Mouse (Mus musculus) small intestine, adult 2 months (tissue): Measurements from ENCODE around the gene Slc18a2. TPM values are rescaled to one million over a fixed set of nuclear protein-coding genes. Genes with fewer than 3 reads are reported as not detected.

Experiments used
- H3K27ac ChIP-seq: fragments of 200-500 bp; 2 replicates; pipeline ENCODE4 v1.5.1; 2012; ENCODE audit warnings: low read depth, low read length, control low read depth, inconsistent platforms; ENCODE audit not compliant: insufficient read depth
- H3K27me3 ChIP-seq: fragments of 200-500 bp; 2 replicates; pipeline ENCODE4 v1.6.1; 2012; ENCODE audit warnings: mild to moderate bottlenecking, moderate library complexity, low read length, inconsistent platforms; ENCODE audit not compliant: control insufficient read depth, insufficient read depth
- H3K36me3 ChIP-seq: fragments of 200-500 bp; 2 replicates; pipeline ENCODE4 v1.6.1; 2012; ENCODE audit warnings: mild to moderate bottlenecking, low read length, control low read depth, inconsistent platforms; ENCODE audit not compliant: control insufficient read depth, insufficient read depth
- H3K4me1 ChIP-seq: fragments of 200-500 bp; 2 replicates; pipeline ENCODE4 v1.6.1; 2012; ENCODE audit warnings: low read length, inconsistent platforms, mixed read lengths; ENCODE audit not compliant: control insufficient read depth, insufficient read depth, insufficient read length
- H3K4me3 ChIP-seq: fragments of 200-500 bp; 2 replicates; pipeline ENCODE4 v1.5.1; 2012; ENCODE audit warnings: low read depth, mild to moderate bottlenecking, control low read depth, inconsistent platforms, low read length, moderate library complexity
- CTCF ChIP-seq: fragments of 200-500 bp; IDR thresholded peaks from 2 replicates; pipeline ENCODE4 v1.5.1; 2012; ENCODE audit warnings: low read depth, mild to moderate bottlenecking, control low read depth, inconsistent platforms, low read length, moderate library complexity, mixed read lengths; ENCODE audit not compliant: insufficient replicate concordance, insufficient read length; ENCODE audit errors: extremely low read depth
- POLR2A ChIP-seq: fragments of 200-500 bp; IDR thresholded peaks from 2 replicates; pipeline ENCODE4 v1.6.1; 2012; ENCODE audit warnings: low read depth, mild to moderate bottlenecking, control low read depth, inconsistent platforms, low read length, moderate library complexity
- WGBS: fragments of 180-500 bp; shearing (Covaris S2); methylation state at CpG from one replicate; pipeline ENCODE4 v1.1.7; 2018; 5-methylcytosine and 5-hydroxymethylcytosine counted together
- polyA plus RNA-seq: library from polyadenylated mRNA; depleted of rRNA; stranded (reverse); fragments of >200 nt; gene quantifications from 2 replicates; pipeline ENCODE4 v1.2.3, GENCODE M21; 2012; rRNA removed

Slc18a2 gene
- polyA plus RNA-seq, 1 experiment = 0.38 TPM

- Histone ChIP-seq H3K4me3 (no peak overlapping the region), H3K27ac (no peak overlapping the region), H3K27me3 (no peaks in the 10 kb centered on the region), H3K36me3 (peaks cover 2% of the 10 kb centered on the region; the same call in 1 of the 2 replicates), H3K4me1 (no peaks in the 10 kb centered on the region)
- no peak for TF ChIP-seq CTCF
- no peak for TF ChIP-seq POLR2A
Measured at GRCm38 (mm10) chr19:59330816-59331225, 70.1 kb downstream of the Slc18a2 start.

GRCm38 (mm10) chr19:59336655-59337054 is 76.0 kb downstream of the Slc18a2 start:
- no peaks in the 10 kb centered on the region for H3K27me3 ChIP-seq
- 96% methylated on average over 1 of the region's 1 CpGs for WGBS

GRCm38 (mm10) chr19:59337872-59338681 is 77.4 kb downstream of the Slc18a2 start:
- H3K4me1 ChIP-seq = peaks cover 2% of the 10 kb centered on the region
- no peak overlapping the region for H3K27ac ChIP-seq
- no peaks in the 10 kb centered on the region; the same call in 1 of the 2 replicates for H3K36me3 ChIP-seq
- WGBS = 79% methylated on average over 3 of the region's 3 CpGs
- H3K4me3 ChIP-seq = no peak overlapping the region
- H3K27me3 ChIP-seq = no peaks in the 10 kb centered on the region
- TF ChIP-seq POLR2A = no peak
- no peak for TF ChIP-seq CTCF

More at GRCm38 (mm10) chr19:59336655-59337054, 76.0 kb downstream of the Slc18a2 start:
- no peak overlapping the region for H3K27ac ChIP-seq
- H3K4me1 ChIP-seq = no peaks in the 10 kb centered on the region
- TF ChIP-seq CTCF = no peak
- TF ChIP-seq POLR2A = no peak
- H3K36me3 ChIP-seq = no peaks in the 10 kb centered on the region; the same call in 1 of the 2 replicates
- H3K4me3 ChIP-seq = no peak overlapping the region

- TF ChIP-seq POLR2A = no peak
- no peak for TF ChIP-seq CTCF
Measured at GRCm38 (mm10) chr19:59339908-59340307, 79.2 kb downstream of the Slc18a2 start.

GRCm38 (mm10) chr19:59342964-59343363 is 82.3 kb downstream of the Slc18a2 start:
- Histone ChIP-seq H3K36me3 (no peaks in the 10 kb centered on the region), H3K4me3 (no peak overlapping the region), H3K27ac (no peak overlapping the region), H3K27me3 (no peaks in the 10 kb centered on the region), H3K4me1 (peaks cover 2% of the 10 kb centered on the region)
- WGBS = 15% methylated on average over 2 of the region's 2 CpGs
- TF ChIP-seq CTCF = no peak
- no peak for TF ChIP-seq POLR2A

More at GRCm38 (mm10) chr19:59339908-59340307, 79.2 kb downstream of the Slc18a2 start:
- WGBS = 72% methylated on average over 3 of the region's 3 CpGs
- Histone ChIP-seq H3K27ac (no peak overlapping the region), H3K4me3 (no peak overlapping the region), H3K4me1 (peaks cover 2% of the 10 kb centered on the region), H3K36me3 (no peaks in the 10 kb centered on the region; the same call in 1 of the 2 replicates), H3K27me3 (no peaks in the 10 kb centered on the region)

GRCm38 (mm10) chr19:59344304-59344711 is 83.6 kb downstream of the Slc18a2 start:
- Histone ChIP-seq H3K27ac (no peak overlapping the region), H3K36me3 (no peaks in the 10 kb centered on the region), H3K4me1 (peaks cover 2% of the 10 kb centered on the region), H3K27me3 (no peaks in the 10 kb centered on the region), H3K4me3 (peak overlapping the region; percentile 75)
- WGBS = under 1% methylated on average over 14 of the region's 14 CpGs
- TF ChIP-seq CTCF = no peak
- peak; percentile 19; the same call in 1 of the 2 replicates for TF ChIP-seq POLR2A

GRCm38 (mm10) chr19:59345081-59345657 is 84.5 kb downstream of the Slc18a2 start:
- Histone ChIP-seq H3K4me1 (peaks cover 2% of the 10 kb centered on the region), H3K27ac (peak overlapping the region; percentile 62), H3K27me3 (no peaks in the 10 kb centered on the region), H3K36me3 (no peaks in the 10 kb centered on the region), H3K4me3 (peak overlapping the region; percentile 75)
- under 1% methylated on average over 70 of the region's 70 CpGs for WGBS
- no peak for TF ChIP-seq POLR2A
- no peak for TF ChIP-seq CTCF

Other genes with a start within 250 kb of the Slc18a2 start
- 0.63 and 1.2 TPM in 2 replicates for gene Shtn1, start 184.8 kb upstream of the Slc18a2 start, polyA plus RNA-seq
- gene Vax1, start 90.8 kb upstream of the Slc18a2 start, polyA plus RNA-seq = not detected in 2 replicates
- not detected in 2 replicates for gene Kcnk18, start 41.7 kb upstream of the Slc18a2 start, polyA plus RNA-seq
- gene Rps12-ps3, start 61.4 kb downstream of the Slc18a2 start, polyA plus RNA-seq = 2,610 and 3,365 TPM in 2 replicates
- 7.5 and 11.8 TPM in 2 replicates for gene Pdzd8, start 84.9 kb downstream of the Slc18a2 start, polyA plus RNA-seq
- gene Emx2, start 197.5 kb downstream of the Slc18a2 start, polyA plus RNA-seq = 0.03 TPM in 1 of 2 replicates, not detected in the other